Mouse (Mus musculus): ENCODE measurements around the gene Mark3. TPM values are rescaled to one million over a fixed set of nuclear protein-coding genes. Genes with fewer than 3 reads are reported as not detected.
"Not testable (repeated sequence)": the region's sequence is repeated elsewhere in the genome, so short reads cannot be mapped to it uniquely, and the experiment has no call there.

The Mark3 gene
- polyA plus RNA-seq, 1 experiment, result 2.0 TPM

GRCm38 (mm10) chr12:111655695-111656094, 81.4 kb downstream of the Mark3 start:
- TF ChIP-seq TAL1 (IDR thresholded peaks at IDR 0.05; ENCODE audit: low read length) (no peak), GATA1 (IDR thresholded peaks at IDR 0.05; ENCODE audit: low read length) (no peak)

GRCm38 (mm10) chr12:111659331-111659730, 85.0 kb downstream of the Mark3 start:
- Histone ChIP-seq H3K36me3 (ENCODE audit: control insufficient read depth) (peaks cover 52% of the 10 kb centered on the region), H3K27me3 (ENCODE audit: control insufficient read depth) (no peaks in the 10 kb centered on the region), H3K9me3 (ENCODE audit: control insufficient read depth, low read length) (no peaks in the 10 kb centered on the region), H3K4me1 (ENCODE audit: control insufficient read depth) (no peaks in the 10 kb centered on the region; the same call in 1 of the 2 replicates), H3K4me3 (replicated peaks) (no peak overlapping the region)
- no peak for TF ChIP-seq TAL1 (IDR thresholded peaks at IDR 0.05; ENCODE audit: low read length)
- TF ChIP-seq GATA1 (IDR thresholded peaks at IDR 0.05; ENCODE audit: low read length), result no peak

More at GRCm38 (mm10) chr12:111655695-111656094, 81.4 kb downstream of the Mark3 start:
- Histone ChIP-seq H3K36me3 (ENCODE audit: control insufficient read depth) (peaks cover 82% of the 10 kb centered on the region), H3K4me3 (replicated peaks) (no peak overlapping the region), H3K4me1 (ENCODE audit: control insufficient read depth) (no peaks in the 10 kb centered on the region), H3K9me3 (ENCODE audit: control insufficient read depth, low read length) (no peaks in the 10 kb centered on the region), H3K27me3 (ENCODE audit: control insufficient read depth) (no peaks in the 10 kb centered on the region)

- H3K4me1 ChIP-seq (ENCODE audit: control insufficient read depth), result no peaks in the 10 kb centered on the region; the same call in 1 of the 2 replicates
- TF ChIP-seq TAL1 (IDR thresholded peaks at IDR 0.05; ENCODE audit: low read length), result no peak
- no peak for TF ChIP-seq GATA1 (IDR thresholded peaks at IDR 0.05; ENCODE audit: low read length)
- H3K4me3 ChIP-seq (replicated peaks), result no peak overlapping the region
- H3K27me3 ChIP-seq (ENCODE audit: control insufficient read depth), result no peaks in the 10 kb centered on the region
- peaks cover 39% of the 10 kb centered on the region for H3K36me3 ChIP-seq (ENCODE audit: control insufficient read depth)
- H3K9me3 ChIP-seq (ENCODE audit: control insufficient read depth, low read length), result no peaks in the 10 kb centered on the region
Measured at GRCm38 (mm10) chr12:111660628-111661027, 86.3 kb downstream of the Mark3 start.

- H3K27me3 ChIP-seq (ENCODE audit: control insufficient read depth); H3K9me3 ChIP-seq (ENCODE audit: control insufficient read depth, low read length); H3K4me3 ChIP-seq (replicated peaks); H3K4me1 ChIP-seq (ENCODE audit: control insufficient read depth): not testable (repeated sequence)
- H3K36me3 ChIP-seq (ENCODE audit: control insufficient read depth), result peaks cover 30% of the 10 kb centered on the region
Measured at GRCm38 (mm10) chr12:111661554-111661953, 87.2 kb downstream of the Mark3 start.

- TF ChIP-seq GATA1 (IDR thresholded peaks at IDR 0.05; ENCODE audit: low read length) (no peak), TAL1 (IDR thresholded peaks at IDR 0.05; ENCODE audit: low read length) (no peak)
Measured at GRCm38 (mm10) chr12:111663228-111664143, 89.2 kb downstream of the Mark3 start.

GRCm38 (mm10) chr12:111664144-111664634, 89.9 kb downstream of the Mark3 start:
- peaks cover 7% of the 10 kb centered on the region for H3K4me1 ChIP-seq (ENCODE audit: control insufficient read depth)
- no peaks in the 10 kb centered on the region for H3K9me3 ChIP-seq (ENCODE audit: control insufficient read depth, low read length)
- H3K27me3 ChIP-seq (ENCODE audit: control insufficient read depth), result peaks cover 10% of the 10 kb centered on the region
- no peak overlapping the region for H3K4me3 ChIP-seq (replicated peaks)
- H3K36me3 ChIP-seq (ENCODE audit: control insufficient read depth), result peaks cover 12% of the 10 kb centered on the region
- no peak for TF ChIP-seq GATA1 (IDR thresholded peaks at IDR 0.05; ENCODE audit: low read length)
- TF ChIP-seq TAL1 (IDR thresholded peaks at IDR 0.05; ENCODE audit: low read length), result no peak

More at GRCm38 (mm10) chr12:111663228-111664143, 89.2 kb downstream of the Mark3 start:
- Histone ChIP-seq H3K9me3 (ENCODE audit: control insufficient read depth, low read length) (no peaks in the 10 kb centered on the region), H3K36me3 (ENCODE audit: control insufficient read depth) (peaks cover 14% of the 10 kb centered on the region), H3K4me1 (ENCODE audit: control insufficient read depth) (peaks cover 3% of the 10 kb centered on the region), H3K4me3 (replicated peaks) (no peak overlapping the region), H3K27me3 (ENCODE audit: control insufficient read depth) (peaks cover 3% of the 10 kb centered on the region)

GRCm38 (mm10) chr12:111665041-111665880, 90.9 kb downstream of the Mark3 start:
- H3K27me3 ChIP-seq (ENCODE audit: control insufficient read depth), result peaks cover 21% of the 10 kb centered on the region
- no peaks in the 10 kb centered on the region; the same call in 1 of the 2 replicates for H3K9me3 ChIP-seq (ENCODE audit: control insufficient read depth, low read length)
- H3K4me3 ChIP-seq (replicated peaks), result no peak overlapping the region
- peaks cover 7% of the 10 kb centered on the region for H3K4me1 ChIP-seq (ENCODE audit: control insufficient read depth)
- no peak for TF ChIP-seq TAL1 (IDR thresholded peaks at IDR 0.05; ENCODE audit: low read length)
- no peak for TF ChIP-seq GATA1 (IDR thresholded peaks at IDR 0.05; ENCODE audit: low read length)
- peaks cover 5% of the 10 kb centered on the region for H3K36me3 ChIP-seq (ENCODE audit: control insufficient read depth)

GRCm38 (mm10) chr12:111666380-111666779, 92.1 kb downstream of the Mark3 start:
- TF ChIP-seq TAL1 (IDR thresholded peaks at IDR 0.05; ENCODE audit: low read length) (no peak), GATA1 (IDR thresholded peaks at IDR 0.05; ENCODE audit: low read length) (no peak)
- H3K36me3 ChIP-seq (ENCODE audit: control insufficient read depth), result peaks cover 2% of the 10 kb centered on the region
- H3K4me1 ChIP-seq (ENCODE audit: control insufficient read depth), result peaks cover 13% of the 10 kb centered on the region
- H3K9me3 ChIP-seq (ENCODE audit: control insufficient read depth, low read length), result peaks cover 4% of the 10 kb centered on the region; the same call in 1 of the 2 replicates
- no peak overlapping the region for H3K4me3 ChIP-seq (replicated peaks)
- peaks cover 32% of the 10 kb centered on the region for H3K27me3 ChIP-seq (ENCODE audit: control insufficient read depth)

Data from erythroblast, embryonic 14.5 days (primary cell).